Mouse (Mus musculus): ENCODE measurements around the gene Prima1. TPM values are rescaled to one million over a fixed set of nuclear protein-coding genes. Genes with fewer than 3 reads are reported as not detected.

The Prima1 gene
- polyA plus RNA-seq, 1 experiment = not detected

DNA sequence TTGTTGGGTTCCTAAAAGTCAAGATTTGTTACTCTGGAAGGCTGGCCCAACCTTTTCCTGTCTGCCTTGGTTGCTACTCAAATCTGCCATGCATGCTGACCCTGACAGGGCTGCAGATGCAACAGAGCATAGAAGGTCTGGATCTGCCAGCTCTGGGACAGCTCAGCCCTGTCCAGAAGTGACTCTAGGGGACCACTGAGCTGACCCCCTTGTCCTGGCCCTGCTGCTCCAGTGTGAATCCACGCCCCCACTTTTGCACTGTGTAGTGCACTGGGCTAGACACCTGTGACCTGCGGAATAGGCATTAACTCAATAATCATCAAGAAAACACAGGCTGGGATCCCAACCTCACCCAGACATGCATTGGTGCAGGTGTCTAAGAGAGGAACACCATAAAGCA lies 27.2 kb downstream of the Prima1 start:
- Histone ChIP-seq H3K4me1 (replicated peaks; ENCODE audit: control insufficient read depth, insufficient read depth, low read length) (no peaks in the 10 kb centered on the region), H3K27ac (ENCODE audit: control insufficient read depth, insufficient read depth, low read length) (no peak overlapping the region), H3K36me3 (ENCODE audit: control insufficient read depth, insufficient read depth, low read length) (no peaks in the 10 kb centered on the region), H3K4me3 (ENCODE audit: control insufficient read depth, insufficient read depth, low read length) (no peak overlapping the region), H3K27me3 (ENCODE audit: control insufficient read depth, insufficient read depth, low read length) (no peaks in the 10 kb centered on the region)
- 87% methylated on average over 2 of the region's 2 CpGs for WGBS
- TF ChIP-seq CTCF (IDR thresholded peaks at IDR 0.05; ENCODE audit: borderline replicate concordance, control insufficient read depth, extremely low read depth, insufficient read depth, low read length, poor library complexity) = no peak
- no peak for TF ChIP-seq POLR2A (IDR thresholded peaks at IDR 0.05; ENCODE audit: control insufficient read depth, extremely low read depth, insufficient read depth, low read length, poor library complexity)
- DNase-seq = no peak

DNA sequence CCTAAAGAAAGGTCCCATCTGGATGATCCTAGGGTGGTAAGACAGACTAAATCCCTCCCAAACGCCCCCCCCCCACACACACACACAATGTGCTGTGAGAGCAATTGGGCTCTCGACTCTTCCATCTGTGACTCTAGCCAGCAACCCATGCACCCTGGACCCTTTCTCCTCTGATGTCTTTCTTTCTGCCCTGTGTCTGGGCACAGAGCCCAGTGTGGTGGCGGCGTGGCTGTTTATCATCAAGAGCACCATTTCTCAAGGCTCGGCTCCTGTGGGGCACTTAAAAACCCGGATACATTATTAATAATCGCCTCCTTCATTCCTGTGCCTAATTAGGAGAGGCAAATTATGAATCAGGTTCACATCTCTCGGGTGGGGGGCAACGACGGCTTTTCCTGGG lies 27.7 kb downstream of the Prima1 start:
- no peak overlapping the region for H3K4me3 ChIP-seq (ENCODE audit: control insufficient read depth, insufficient read depth, low read length)
- WGBS = 84% methylated on average over 10 of the region's 10 CpGs
- no peak overlapping the region for H3K27ac ChIP-seq (ENCODE audit: control insufficient read depth, insufficient read depth, low read length)
- H3K27me3 ChIP-seq (ENCODE audit: control insufficient read depth, insufficient read depth, low read length) = no peaks in the 10 kb centered on the region
- TF ChIP-seq POLR2A (IDR thresholded peaks at IDR 0.05; ENCODE audit: control insufficient read depth, extremely low read depth, insufficient read depth, low read length, poor library complexity) (no peak), CTCF (IDR thresholded peaks at IDR 0.05; ENCODE audit: borderline replicate concordance, control insufficient read depth, extremely low read depth, insufficient read depth, low read length, poor library complexity) (no peak)
- H3K36me3 ChIP-seq (ENCODE audit: control insufficient read depth, insufficient read depth, low read length) = no peaks in the 10 kb centered on the region
- no peak for DNase-seq
- H3K4me1 ChIP-seq (replicated peaks; ENCODE audit: control insufficient read depth, insufficient read depth, low read length) = no peaks in the 10 kb centered on the region

DNA sequence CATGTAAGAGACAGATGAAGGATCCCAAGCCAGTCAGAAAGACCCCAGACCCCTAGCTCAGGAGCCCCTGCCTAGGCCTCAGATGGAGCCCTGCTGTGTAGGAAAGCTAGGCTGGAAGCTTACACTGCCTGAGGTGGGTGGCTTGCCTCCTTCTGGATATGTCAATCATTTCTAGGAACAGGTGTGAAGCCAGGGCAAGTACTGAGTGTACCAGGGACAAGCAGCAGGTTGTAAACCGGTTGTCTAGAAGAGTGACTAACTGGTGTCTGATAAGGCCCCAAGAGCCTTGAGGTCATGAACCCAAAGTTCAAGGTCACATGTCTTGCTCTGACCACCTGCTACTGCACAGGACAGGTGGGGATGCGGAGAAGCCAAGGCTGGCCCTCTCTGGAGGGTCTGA lies 28.4 kb downstream of the Prima1 start:
- Histone ChIP-seq H3K27me3 (ENCODE audit: control insufficient read depth, insufficient read depth, low read length) (no peaks in the 10 kb centered on the region), H3K4me1 (replicated peaks; ENCODE audit: control insufficient read depth, insufficient read depth, low read length) (no peaks in the 10 kb centered on the region), H3K4me3 (ENCODE audit: control insufficient read depth, insufficient read depth, low read length) (no peak overlapping the region), H3K36me3 (ENCODE audit: control insufficient read depth, insufficient read depth, low read length) (no peaks in the 10 kb centered on the region), H3K27ac (ENCODE audit: control insufficient read depth, insufficient read depth, low read length) (no peak overlapping the region)
- TF ChIP-seq POLR2A (IDR thresholded peaks at IDR 0.05; ENCODE audit: control insufficient read depth, extremely low read depth, insufficient read depth, low read length, poor library complexity) (no peak), CTCF (IDR thresholded peaks at IDR 0.05; ENCODE audit: borderline replicate concordance, control insufficient read depth, extremely low read depth, insufficient read depth, low read length, poor library complexity) (no peak)
- DNase-seq = no peak
- 94% methylated on average over 2 of the region's 2 CpGs for WGBS

DNA sequence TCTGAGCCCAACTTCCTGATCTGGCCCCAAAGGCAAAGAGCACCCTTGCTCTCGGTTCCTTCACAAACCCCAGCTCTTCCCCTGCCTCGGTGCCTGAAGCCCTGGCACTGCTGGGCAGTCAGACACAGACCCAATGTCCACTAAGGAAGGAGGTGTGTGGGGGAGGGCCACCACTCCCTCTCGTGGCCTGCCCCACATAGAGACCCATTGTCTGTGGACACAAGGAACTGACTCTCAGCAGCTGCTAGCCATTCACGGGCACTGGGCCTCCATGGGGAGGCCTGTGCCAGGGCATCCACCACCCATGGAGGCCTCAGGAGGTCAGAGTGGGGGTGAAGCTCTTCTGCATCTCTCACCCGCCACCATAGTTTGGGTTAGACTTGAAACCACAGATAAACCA lies 30.9 kb downstream of the Prima1 start:
- H3K27me3 ChIP-seq (ENCODE audit: control insufficient read depth, insufficient read depth, low read length) = no peaks in the 10 kb centered on the region
- H3K4me1 ChIP-seq (replicated peaks; ENCODE audit: control insufficient read depth, insufficient read depth, low read length) = no peaks in the 10 kb centered on the region
- H3K36me3 ChIP-seq (ENCODE audit: control insufficient read depth, insufficient read depth, low read length) = no peaks in the 10 kb centered on the region
- no peak overlapping the region for H3K27ac ChIP-seq (ENCODE audit: control insufficient read depth, insufficient read depth, low read length)
- H3K4me3 ChIP-seq (ENCODE audit: control insufficient read depth, insufficient read depth, low read length) = no peak overlapping the region
- no peak for TF ChIP-seq CTCF (IDR thresholded peaks at IDR 0.05; ENCODE audit: borderline replicate concordance, control insufficient read depth, extremely low read depth, insufficient read depth, low read length, poor library complexity)
- TF ChIP-seq POLR2A (IDR thresholded peaks at IDR 0.05; ENCODE audit: control insufficient read depth, extremely low read depth, insufficient read depth, low read length, poor library complexity) = no peak
- WGBS = 32% methylated on average over 5 of the region's 5 CpGs
- no peak for DNase-seq

DNA sequence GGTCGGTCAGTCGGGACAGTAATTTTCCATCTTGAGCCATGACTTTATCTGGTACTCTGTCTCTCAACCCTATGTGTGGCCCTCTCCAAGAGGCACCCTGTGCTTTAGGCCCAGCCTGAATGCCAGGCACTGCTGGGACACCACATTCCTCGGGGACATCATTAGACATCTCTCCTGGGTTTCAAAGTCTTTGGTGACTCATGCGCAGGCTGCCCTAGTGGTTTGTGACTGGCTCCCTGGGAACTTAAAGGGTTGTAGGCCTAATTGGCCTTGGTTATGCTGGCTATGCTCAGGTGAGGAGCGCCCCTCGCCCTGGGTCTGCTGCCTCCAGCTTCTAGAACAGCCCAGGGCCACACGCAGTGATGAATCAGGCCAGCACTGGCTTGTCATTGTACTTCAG lies 32.4 kb downstream of the Prima1 start:
- no peaks in the 10 kb centered on the region for H3K4me1 ChIP-seq (replicated peaks; ENCODE audit: control insufficient read depth, insufficient read depth, low read length)
- H3K4me3 ChIP-seq (ENCODE audit: control insufficient read depth, insufficient read depth, low read length) = no peak overlapping the region
- no peaks in the 10 kb centered on the region for H3K36me3 ChIP-seq (ENCODE audit: control insufficient read depth, insufficient read depth, low read length)
- H3K27me3 ChIP-seq (ENCODE audit: control insufficient read depth, insufficient read depth, low read length) = no peaks in the 10 kb centered on the region
- WGBS = 90% methylated on average over 7 of the region's 7 CpGs
- DNase-seq = no peak
- H3K27ac ChIP-seq (ENCODE audit: control insufficient read depth, insufficient read depth, low read length) = no peak overlapping the region
- TF ChIP-seq CTCF (IDR thresholded peaks at IDR 0.05; ENCODE audit: borderline replicate concordance, control insufficient read depth, extremely low read depth, insufficient read depth, low read length, poor library complexity) = no peak
- TF ChIP-seq POLR2A (IDR thresholded peaks at IDR 0.05; ENCODE audit: control insufficient read depth, extremely low read depth, insufficient read depth, low read length, poor library complexity) = no peak

DNA sequence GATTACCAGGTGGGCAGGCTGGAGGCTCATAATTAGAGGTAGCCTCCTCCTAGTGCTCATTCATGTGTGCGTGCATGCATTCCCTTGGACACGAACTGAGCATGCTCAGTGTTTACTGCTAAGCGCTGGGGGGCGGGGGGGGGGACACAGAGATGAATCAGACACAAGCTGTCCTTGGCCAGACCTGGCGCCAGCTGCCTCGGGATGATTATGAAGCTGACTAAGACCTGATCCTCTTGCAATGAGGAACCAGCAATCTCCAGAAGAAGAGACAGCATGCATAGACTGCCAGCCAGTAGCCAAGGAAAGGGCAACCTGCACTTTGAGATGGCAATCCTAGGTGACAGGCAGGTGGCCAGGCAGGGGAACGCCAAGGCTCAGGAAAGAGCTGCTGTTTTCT lies 36.4 kb downstream of the Prima1 start:
- Histone ChIP-seq H3K4me1 (replicated peaks; ENCODE audit: control insufficient read depth, insufficient read depth, low read length) (no peaks in the 10 kb centered on the region), H3K36me3 (ENCODE audit: control insufficient read depth, insufficient read depth, low read length) (no peaks in the 10 kb centered on the region), H3K4me3 (ENCODE audit: control insufficient read depth, insufficient read depth, low read length) (no peak overlapping the region), H3K27ac (ENCODE audit: control insufficient read depth, insufficient read depth, low read length) (no peak overlapping the region), H3K27me3 (ENCODE audit: control insufficient read depth, insufficient read depth, low read length) (no peaks in the 10 kb centered on the region)
- DNase-seq = no peak
- TF ChIP-seq POLR2A (IDR thresholded peaks at IDR 0.05; ENCODE audit: control insufficient read depth, extremely low read depth, insufficient read depth, low read length, poor library complexity) (no peak), CTCF (IDR thresholded peaks at IDR 0.05; ENCODE audit: borderline replicate concordance, control insufficient read depth, extremely low read depth, insufficient read depth, low read length, poor library complexity) (no peak)
- WGBS = 78% methylated on average over 7 of the region's 7 CpGs
